Mouse (Mus musculus) thymus, adult 2 months (tissue): ENCODE data around the gene Usp42. TPM values are rescaled to one million over a fixed set of nuclear protein-coding genes. Genes with fewer than 3 reads are reported as not detected.
A peak's percentile ranks its signal among the peaks of the same experiment; 100 is the strongest.

ENCODE experiments used
- DNase-seq: peaks from one replicate; pipeline ENCODE4 v3.0.0; 2021
- H3K27ac ChIP-seq: fragments of 200-500 bp; 2 replicates; pipeline ENCODE4 v1.5.1; 2012; ENCODE audit warnings: low read length, control low read depth; ENCODE audit not compliant: control insufficient read depth, insufficient read depth
- H3K27me3 ChIP-seq: fragments of 200-500 bp; 2 replicates; pipeline ENCODE4 v1.6.1; 2012; ENCODE audit warnings: mild to moderate bottlenecking, low read length, moderate library complexity, mixed read lengths; ENCODE audit not compliant: control insufficient read depth, insufficient read depth
- H3K36me3 ChIP-seq: fragments of 200-500 bp; 2 replicates; pipeline ENCODE4 v1.6.1; 2012; ENCODE audit warnings: mild to moderate bottlenecking, low read length, moderate library complexity; ENCODE audit not compliant: control insufficient read depth, insufficient read depth
- H3K4me1 ChIP-seq: fragments of 200-500 bp; replicated peaks from 2 replicates; pipeline ENCODE4 v1.6.1; 2012; ENCODE audit warnings: low read length; ENCODE audit not compliant: control insufficient read depth, insufficient read depth
- H3K4me3 ChIP-seq: fragments of 200-500 bp; 2 replicates; pipeline ENCODE4 v1.5.1; 2012; ENCODE audit warnings: mild to moderate bottlenecking, low read length, control low read depth, moderate library complexity; ENCODE audit not compliant: control insufficient read depth, insufficient read depth
- CTCF ChIP-seq: fragments of 200-500 bp; IDR thresholded peaks from 2 replicates; pipeline ENCODE4 v1.5.1; 2012; ENCODE audit warnings: mild to moderate bottlenecking, control low read depth, low read length, moderate library complexity, borderline replicate concordance; ENCODE audit not compliant: control insufficient read depth, poor library complexity, insufficient read depth; ENCODE audit errors: extremely low read depth
- POLR2A ChIP-seq: fragments of 200-500 bp; IDR thresholded peaks from 2 replicates; pipeline ENCODE4 v1.6.1; 2012; ENCODE audit warnings: mild to moderate bottlenecking, low read length, control low read depth, moderate library complexity; ENCODE audit not compliant: control insufficient read depth, poor library complexity, insufficient read depth; ENCODE audit errors: extremely low read depth
- WGBS: fragments of 180-500 bp; shearing (Covaris S2); methylation state at CpG from one replicate; pipeline ENCODE4 v1.1.7; 2018; 5-methylcytosine and 5-hydroxymethylcytosine counted together
- polyA plus RNA-seq: library from polyadenylated mRNA; depleted of rRNA; stranded (reverse); fragments of >200 nt; gene quantifications from 2 replicates; pipeline ENCODE4 v1.2.3, GENCODE M21; 2012

The Usp42 gene
- polyA plus RNA-seq, 1 experiment: 12.1 TPM

- Histone ChIP-seq H3K4me1 (peaks cover 4% of the 10 kb centered on the region; the same call in 1 of the 2 replicates), H3K36me3 (peaks cover 11% of the 10 kb centered on the region; the same call in 1 of the 2 replicates), H3K4me3 (peak overlapping the region; percentile 62), H3K27ac (peak overlapping the region; percentile 38; the same call in 1 of the 2 replicates), H3K27me3 (no peaks in the 10 kb centered on the region)
- under 1% methylated on average over 66 of the region's 82 CpGs for WGBS
- no peak for TF ChIP-seq POLR2A
- TF ChIP-seq CTCF: no peak
- peak; percentile 35 for DNase-seq
Observed at GRCm38 (mm10) chr5:143731483-143732112, 482 bp downstream of the Usp42 start.

GRCm38 (mm10) chr5:143730915-143731314 lies 1.2 kb downstream of the Usp42 start:
- TF ChIP-seq POLR2A (no peak), CTCF (no peak)
- H3K4me1 ChIP-seq: peaks cover 4% of the 10 kb centered on the region; the same call in 1 of the 2 replicates
- no peaks in the 10 kb centered on the region for H3K27me3 ChIP-seq
- H3K27ac ChIP-seq: no peak overlapping the region
- 8% methylated on average over 6 of the region's 6 CpGs for WGBS
- peaks cover 18% of the 10 kb centered on the region for H3K36me3 ChIP-seq
- no peak for DNase-seq
- H3K4me3 ChIP-seq: no peak overlapping the region

GRCm38 (mm10) chr5:143721962-143722361 lies 10.1 kb downstream of the Usp42 start:
- peaks cover 84% of the 10 kb centered on the region for H3K36me3 ChIP-seq
- no peak overlapping the region for H3K27ac ChIP-seq
- DNase-seq: no peak
- no peaks in the 10 kb centered on the region for H3K27me3 ChIP-seq
- no peak overlapping the region for H3K4me3 ChIP-seq
- WGBS: 97% methylated on average over 7 of the region's 7 CpGs
- no peak for TF ChIP-seq POLR2A
- TF ChIP-seq CTCF: no peak
- no peaks in the 10 kb centered on the region for H3K4me1 ChIP-seq

- H3K4me1 ChIP-seq: no peaks in the 10 kb centered on the region
- H3K27me3 ChIP-seq: no peaks in the 10 kb centered on the region
- TF ChIP-seq CTCF (no peak), POLR2A (no peak)
- WGBS: 95% methylated on average over 14 of the region's 14 CpGs
- no peak for DNase-seq
- peaks cover 51% of the 10 kb centered on the region for H3K36me3 ChIP-seq
- no peak overlapping the region for H3K4me3 ChIP-seq
- H3K27ac ChIP-seq: no peak overlapping the region
Observed at GRCm38 (mm10) chr5:143712011-143712800, 19.9 kb downstream of the Usp42 start.

GRCm38 (mm10) chr5:143711326-143711725 lies 20.8 kb downstream of the Usp42 start:
- peak; percentile 30 for DNase-seq
- H3K27me3 ChIP-seq: no peaks in the 10 kb centered on the region
- TF ChIP-seq POLR2A: no peak
- TF ChIP-seq CTCF: peak; percentile 88
- H3K4me1 ChIP-seq: no peaks in the 10 kb centered on the region
- H3K36me3 ChIP-seq: peaks cover 42% of the 10 kb centered on the region
- WGBS: 47% methylated on average over 7 of the region's 7 CpGs
- H3K27ac ChIP-seq: no peak overlapping the region
- no peak overlapping the region for H3K4me3 ChIP-seq

GRCm38 (mm10) chr5:143706822-143707200 lies 25.3 kb downstream of the Usp42 start:
- TF ChIP-seq CTCF: no peak
- TF ChIP-seq POLR2A: no peak
- Histone ChIP-seq H3K4me3 (no peak overlapping the region), H3K27ac (no peak overlapping the region), H3K4me1 (no peaks in the 10 kb centered on the region), H3K27me3 (no peaks in the 10 kb centered on the region), H3K36me3 (peaks cover 3% of the 10 kb centered on the region; the same call in 1 of the 2 replicates)
- no peak for DNase-seq
- 79% methylated on average over 7 of the region's 7 CpGs for WGBS
